Comparison of ENCODE assay signal across 9 mouse cellular contexts in genomic region chr2:30446891-30447826, GRCm38 (mm10). TPM values are rescaled to one million over a fixed set of nuclear protein-coding genes. Genes with fewer than 3 reads are reported as not detected.
DNase-seq lines count a peak whose midpoint lies in the region; ATAC-seq lines count a peak whose summit lies in the region.
"Had no signal": no experiment of that assay in that cellular context is flagged by ENCODE, and none has a peak within 500 bp of the region (broad histone marks: within the 10 kb centered on the region; RNA-seq: fewer than 3 reads in every experiment).

No protein-coding gene starts in this region.

- peak; percentile 72 for DNase-seq in cerebellum, adult 11-12 months
- no peak for DNase-seq in cerebellum, adult 11 months
- DNase-seq in liver = no peak
- DNase-seq in skeletal muscle tissue, adult 2 months (ENCODE audit: low read depth, low spot score) = peak; percentile 64
- DNase-seq in spleen, postnatal 36 days (ENCODE audit: low spot score in 2 of 2) = no peak
- DNase-seq: spleen, adult 18-20 months had no signal

- H3K4me3 ChIP-seq in liver, embryonic 12.5 days = no peak overlapping the region
- no peak overlapping the region for H3K4me3 ChIP-seq in intestine, embryonic 15.5 days (replicated peaks)

- peaks cover 45% of the 10 kb centered on the region for H3K4me1 ChIP-seq in liver, embryonic 12.5 days
- H3K4me1 ChIP-seq in intestine, embryonic 15.5 days (replicated peaks) = peaks cover 48% of the 10 kb centered on the region

- H3K9ac ChIP-seq in liver, embryonic 12.5 days = no peak overlapping the region
- no peak overlapping the region for H3K9ac ChIP-seq in intestine, embryonic 15.5 days

- no peak overlapping the region for H3K4me2 ChIP-seq in liver, embryonic 12.5 days
- no peak overlapping the region for H3K4me2 ChIP-seq in intestine, embryonic 15.5 days (replicated peaks)

- 0 out of 2 replicates have a peak, but pooled peaks cover 4% of the 10 kb centered on the region for H3K9me3 ChIP-seq in liver, embryonic 12.5 days (replicated peaks)
- H3K9me3 ChIP-seq in intestine, embryonic 15.5 days = no peaks in the 10 kb centered on the region

- no peak for ATAC-seq in liver, embryonic 12.5 days
- ATAC-seq in intestine, embryonic 15.5 days = no peak
- no peak for ATAC-seq in erythroblast, adult 5-6 weeks (replicated peaks; ENCODE audit: low FRiP score, poor library complexity, severe bottlenecking)

- WGBS in liver, embryonic 12.5 days (ENCODE audit: insufficient replicate concordance) = 67% methylated on average over 10 of the region's 10 CpGs
- WGBS in intestine, embryonic 15.5 days = 82% methylated on average over 10 of the region's 10 CpGs

- H3K36me3 ChIP-seq in liver, embryonic 12.5 days = peaks cover 99% of the 10 kb centered on the region
- peaks cover 37% of the 10 kb centered on the region for H3K36me3 ChIP-seq in intestine, embryonic 15.5 days

- no peaks in the 10 kb centered on the region for H3K27me3 ChIP-seq in liver, embryonic 12.5 days (replicated peaks)
- H3K27me3 ChIP-seq in intestine, embryonic 15.5 days (replicated peaks) = no peaks in the 10 kb centered on the region

- peak overlapping the region; percentile 36; the same call in 1 of the 2 replicates for H3K27ac ChIP-seq in liver, embryonic 12.5 days
- peak overlapping the region; percentile 19; the same call in 1 of the 2 replicates for H3K27ac ChIP-seq in intestine, embryonic 15.5 days

RNA-seq across cellular contexts. Expression of gene Ier5l, which starts 26.9 kb away (rescaled TPM):
- 0.44 and 0.59 TPM in 2 replicates for polyA plus RNA-seq in liver, embryonic 12.5 days (2016; fragmentation: Nextera tagmentation; extraction: Ambion mirVana)
- 1.3 and 1.6 TPM in 2 replicates for polyA plus RNA-seq in intestine, embryonic 15.5 days (2015; fragmentation: Nextera tagmentation; extraction: Ambion mirVana)
- not detected in 2 replicates for total RNA-seq in erythroblast, adult 5-6 weeks (2015; ENCODE audit: low replicate concordance)
- not detected in 2 replicates for total RNA-seq in erythroblast, adult 5-6 weeks (2017; ENCODE audit: low replicate concordance)

RNA-seq across cellular contexts. Expression of gene Ptpa, which starts 31.3 kb away (rescaled TPM):
- polyA plus RNA-seq in liver, embryonic 12.5 days (2016; fragmentation: Nextera tagmentation; extraction: Ambion mirVana) = 168 and 173 TPM in 2 replicates
- 117 and 120 TPM in 2 replicates for polyA plus RNA-seq in intestine, embryonic 15.5 days (2015; fragmentation: Nextera tagmentation; extraction: Ambion mirVana)
- total RNA-seq in erythroblast, adult 5-6 weeks (2015; ENCODE audit: low replicate concordance) = 121 and 149 TPM in 2 replicates
- total RNA-seq in erythroblast, adult 5-6 weeks (2017; ENCODE audit: low replicate concordance) = 118 and 183 TPM in 2 replicates

RNA-seq across cellular contexts. Expression of gene Crat, which starts 31.5 kb away (rescaled TPM):
- 26.0 and 28.6 TPM in 2 replicates for polyA plus RNA-seq in liver, embryonic 12.5 days (2016; fragmentation: Nextera tagmentation; extraction: Ambion mirVana)
- polyA plus RNA-seq in intestine, embryonic 15.5 days (2015; fragmentation: Nextera tagmentation; extraction: Ambion mirVana) = 19.6 and 19.8 TPM in 2 replicates
- total RNA-seq in erythroblast, adult 5-6 weeks (2015; ENCODE audit: low replicate concordance) = 42.0 and 69.4 TPM in 2 replicates
- total RNA-seq in erythroblast, adult 5-6 weeks (2017; ENCODE audit: low replicate concordance) = 51.8 and 55.1 TPM in 2 replicates

RNA-seq across cellular contexts. Expression of gene Dolpp1, which starts 55.1 kb away (rescaled TPM):
- 23.5 and 24.3 TPM in 2 replicates for polyA plus RNA-seq in liver, embryonic 12.5 days (2016; fragmentation: Nextera tagmentation; extraction: Ambion mirVana)
- 44.5 and 50.9 TPM in 2 replicates for polyA plus RNA-seq in intestine, embryonic 15.5 days (2015; fragmentation: Nextera tagmentation; extraction: Ambion mirVana)
- 2.3 and 3.7 TPM in 2 replicates for total RNA-seq in erythroblast, adult 5-6 weeks (2015; ENCODE audit: low replicate concordance)
- 5.4 and 9.1 TPM in 2 replicates for total RNA-seq in erythroblast, adult 5-6 weeks (2017; ENCODE audit: low replicate concordance)

Comparison
In these comparisons a context has a peak if more than half of its experiments do, and no peak if none do; other contexts are left out.
1. DNase-seq: peak in cerebellum, adult 11-12 months (single experiment) and skeletal muscle tissue, adult 2 months (single experiment); none in cerebellum, adult 11 months (single experiment), liver (single experiment) and spleen, postnatal 36 days (0 of 2).